Mouse (Mus musculus): Measurements from ENCODE around the gene Zbtb20.

DNA sequence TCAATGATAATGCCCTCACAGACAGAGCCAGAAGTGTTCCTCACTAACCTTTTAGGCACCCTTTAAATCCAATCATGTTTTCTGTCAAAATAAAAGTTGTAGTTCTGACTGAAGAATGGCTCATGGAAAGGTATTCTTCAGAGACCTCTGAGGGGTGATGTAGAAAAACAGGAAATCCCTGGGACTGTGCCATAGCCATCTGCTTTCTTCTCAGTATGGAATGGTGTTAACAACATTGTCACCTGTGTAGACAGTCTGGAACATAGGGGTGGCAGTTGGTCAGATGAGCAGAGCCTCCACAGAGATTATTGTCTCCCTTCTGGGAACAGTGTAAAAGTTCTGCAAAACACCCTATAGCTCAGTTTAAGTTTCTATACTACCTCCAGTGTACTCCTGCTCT, 732.4 kb downstream of the Zbtb20 start:
- TF ChIP-seq CTCF (IDR thresholded peaks at IDR 0.05) (no peak), POLR2A (IDR thresholded peaks at IDR 0.05; ENCODE audit: insufficient read depth, low read depth, low read length) (no peak)

Measured in heart, adult 2 months (tissue).